Mouse (Mus musculus): ENCODE data around the gene Abcf1.
A peak's percentile ranks its signal among the peaks of the same experiment; 100 is the strongest.
"Not testable (repeated sequence)": the region's sequence is repeated elsewhere in the genome, so short reads cannot be mapped to it uniquely, and the experiment has no call there.

The Abcf1 gene

GRCm38 (mm10) chr17:35979401-35980362 is 10.1 kb upstream of the Abcf1 start, which contains the start of the genes Gnl1 and Prr3:
TSS of gene Gnl1 (plus strand) at chr17:35979851.
TSS of gene Prr3 (minus strand) at chr17:35980236.
- DNase-seq (ENCODE audit: low read depth, low spot score), result peak; percentile 52

- no peak for DNase-seq (ENCODE audit: low read depth, low spot score)
These were observed 9.3 kb upstream of the Abcf1 start for GRCm38 (mm10) chr17:35978811-35979400.

GRCm38 (mm10) chr17:35972131-35972530 is 2.6 kb upstream of the Abcf1 start:
- no peak for DNase-seq (ENCODE audit: low read depth, low spot score)

- no peak for DNase-seq (ENCODE audit: low read depth, low spot score)
These were observed 1.9 kb downstream of the Abcf1 start for GRCm38 (mm10) chr17:35967621-35968020.

- DNase-seq (ENCODE audit: low read depth, low spot score), result no peak
These were observed 6.3 kb downstream of the Abcf1 start for GRCm38 (mm10) chr17:35963279-35963678.

GRCm38 (mm10) chr17:35958533-35959223 is 10.9 kb downstream of the Abcf1 start:
- DNase-seq (ENCODE audit: low read depth, low spot score), result no peak

- DNase-seq (ENCODE audit: low read depth, low spot score), result no peak
These were observed 14.9 kb downstream of the Abcf1 start for GRCm38 (mm10) chr17:35954665-35955064.

- DNase-seq (ENCODE audit: low read depth, low spot score), result not testable (repeated sequence)
These were observed 17.0 kb downstream of the Abcf1 start for GRCm38 (mm10) chr17:35952559-35952958.

GRCm38 (mm10) chr17:35950946-35951345 is 18.6 kb downstream of the Abcf1 start:
- not testable (repeated sequence) for DNase-seq (ENCODE audit: low read depth, low spot score)

- DNase-seq (ENCODE audit: low read depth, low spot score), result no peak
These were observed 29.6 kb downstream of the Abcf1 start for GRCm38 (mm10) chr17:35939941-35940340.

GRCm38 (mm10) chr17:35939108-35939507 is 30.5 kb downstream of the Abcf1 start:
- DNase-seq (ENCODE audit: low read depth, low spot score), result no peak

- peak; percentile 52 for DNase-seq (ENCODE audit: low read depth, low spot score)
These were observed 31.7 kb downstream of the Abcf1 start for GRCm38 (mm10) chr17:35937700-35938348.

- not testable (repeated sequence) for DNase-seq (ENCODE audit: low read depth, low spot score)
These were observed 33.8 kb downstream of the Abcf1 start for GRCm38 (mm10) chr17:35935763-35936162.

- no peak for DNase-seq (ENCODE audit: low read depth, low spot score)
These were observed 37.0 kb downstream of the Abcf1 start for GRCm38 (mm10) chr17:35932608-35933007.

- no peak for DNase-seq (ENCODE audit: low read depth, low spot score)
These were observed 38.9 kb downstream of the Abcf1 start for GRCm38 (mm10) chr17:35930627-35931026.

GRCm38 (mm10) chr17:35929534-35929933 is 40.0 kb downstream of the Abcf1 start:
- DNase-seq (ENCODE audit: low read depth, low spot score), result no peak

GRCm38 (mm10) chr17:35927471-35927870 is 42.1 kb downstream of the Abcf1 start:
- DNase-seq (ENCODE audit: low read depth, low spot score), result no peak

GRCm38 (mm10) chr17:35923281-35923680 is 46.3 kb downstream of the Abcf1 start:
- DNase-seq (ENCODE audit: low read depth, low spot score), result no peak

- no peak for DNase-seq (ENCODE audit: low read depth, low spot score)
These were observed 47.0 kb downstream of the Abcf1 start for GRCm38 (mm10) chr17:35922566-35922965.

GRCm38 (mm10) chr17:35921710-35922109 is 47.9 kb downstream of the Abcf1 start:
- no peak for DNase-seq (ENCODE audit: low read depth, low spot score)

- no peak for DNase-seq (ENCODE audit: low read depth, low spot score)
These were observed 48.5 kb downstream of the Abcf1 start for GRCm38 (mm10) chr17:35920862-35921562.

Measured in c-Kit-negative CD71-positive TER-119-positive erythroid progenitor cells, embryonic 14.5 days (primary cell).